Mouse (Mus musculus) liver, embryonic 13.5 days (tissue): ENCODE measurements around the gene Dcaf5. TPM values are rescaled to one million over a fixed set of nuclear protein-coding genes. Genes with fewer than 3 reads are reported as not detected.
A peak's percentile ranks its signal among the peaks of the same experiment; 100 is the strongest.

Experiments used
- microRNA-seq: library from miRNA; unstranded; fragments of <30 nt; microRNA quantifications from one replicate; pipeline ENCODE4, GENCODE M21; 2016
- polyA plus RNA-seq: library from polyadenylated mRNA; unstranded; fragments of >200 nt; fragmentation: Nextera tagmentation; extraction: Ambion mirVana; gene quantifications from 2 replicates; pipeline ENCODE4 v1.2.1, GENCODE M21; 2015

The Dcaf5 gene
- polyA plus RNA-seq, 1 experiment from 2014 or later: 2.5 TPM

Small RNAs within 50 kb of the gene (microRNA-seq; reads per million reads assigned to microRNA genes)
- 30.8 reads per million, percentile 38 among the genes with 10 or more reads in this experiment for gene Mir1843a

Other genes starting within 250 kb of the Dcaf5 start
- 7.3 and 8.6 TPM in 2 replicates for gene Actn1, start 176.2 kb downstream of the Dcaf5 start, polyA plus RNA-seq
- 6.6 and 7.4 TPM in 2 replicates for gene Exd2, start 26.5 kb upstream of the Dcaf5 start, polyA plus RNA-seq
- 0.20 and 0.42 TPM in 2 replicates for gene Galnt16, start 81.7 kb upstream of the Dcaf5 start, polyA plus RNA-seq
- 9.5 and 13.0 TPM in 2 replicates for gene Slc39a9, start 207.3 kb upstream of the Dcaf5 start, polyA plus RNA-seq
- 170 and 193 TPM in 2 replicates for gene Erh, start 207.7 kb upstream of the Dcaf5 start, polyA plus RNA-seq